Mouse (Mus musculus) forebrain, embryonic 14.5 days (tissue): ENCODE measurements around the gene Pyroxd1. TPM values are rescaled to one million over a fixed set of nuclear protein-coding genes. Genes with fewer than 3 reads are reported as not detected.
"Not testable (repeated sequence)": the region's sequence is repeated elsewhere in the genome, so short reads cannot be mapped to it uniquely, and the experiment has no call there.

Experiments
- ATAC-seq: fragments of 200-750 bp; cut with Nextera tagmentation; 2 replicates; pipeline ENCODE4 v1.8.0; 2017; ENCODE audit warnings: mild to moderate bottlenecking, moderate library complexity
- DNase-seq: peaks from one replicate; pipeline ENCODE4 v3.0.0-alpha.2; 2015; ENCODE audit warnings: low spot score
- H3K27ac ChIP-seq: fragments of 300-500 bp; sonication (generic); 2 replicates; pipeline ENCODE4 v1.5.1; 2014; ENCODE audit warnings: low read depth, mild to moderate bottlenecking, control low read depth, low read length, moderate library complexity
- H3K27me3 ChIP-seq: fragments of 300-500 bp; sonication (generic); replicated peaks from 2 replicates; pipeline ENCODE4 v1.6.1; 2014; ENCODE audit warnings: low read length, control low read depth, mixed read lengths; ENCODE audit not compliant: control insufficient read depth, insufficient read depth
- H3K36me3 ChIP-seq: fragments of 300-500 bp; sonication (generic); 2 replicates; pipeline ENCODE4 v1.6.1; 2014; ENCODE audit warnings: low read length, control low read depth; ENCODE audit not compliant: control insufficient read depth, insufficient read depth
- H3K4me1 ChIP-seq: fragments of 300-500 bp; sonication (generic); 2 replicates; pipeline ENCODE4 v1.6.1; 2014; ENCODE audit warnings: antibody characterized with exemption, low read length, control low read depth; ENCODE audit not compliant: control insufficient read depth, insufficient read depth
- H3K4me2 ChIP-seq: fragments of 300-500 bp; sonication (generic); 2 replicates; pipeline ENCODE4 v1.6.1; 2014; ENCODE audit warnings: mild to moderate bottlenecking, control low read depth, low read length
- H3K4me3 ChIP-seq: fragments of 300-500 bp; sonication (generic); 2 replicates; pipeline ENCODE4 v1.5.1; 2014; ENCODE audit warnings: low read depth, low read length, control low read depth
- H3K9ac ChIP-seq: fragments of 300-500 bp; sonication (generic); 2 replicates; pipeline ENCODE4 v1.6.1; 2014; ENCODE audit warnings: mild to moderate bottlenecking, low read length, control low read depth, moderate library complexity
- H3K9me3 ChIP-seq: fragments of 300-500 bp; sonication (generic); replicated peaks from 2 replicates; pipeline ENCODE4 v1.6.1; 2016; ENCODE audit warnings: low read length, control low read depth, mixed read lengths; ENCODE audit not compliant: control insufficient read depth
- WGBS: fragments of 180-500 bp; shearing (Covaris S2); extraction: QIAGEN DNeasy Blood & Tissue Kit; methylation state at CpG from one replicate; pipeline ENCODE4 v1.1.7; 2014; 5-methylcytosine and 5-hydroxymethylcytosine counted together
- polyA plus RNA-seq: library from polyadenylated mRNA; unstranded; fragments of >200 nt; fragmentation: Nextera tagmentation; extraction: Ambion mirVana; gene quantifications from 2 replicates; pipeline ENCODE4 v1.2.1, GENCODE M21; 2014

Pyroxd1 gene
- polyA plus RNA-seq, 1 experiment from 2014 or later = 22.1 TPM

DNA sequence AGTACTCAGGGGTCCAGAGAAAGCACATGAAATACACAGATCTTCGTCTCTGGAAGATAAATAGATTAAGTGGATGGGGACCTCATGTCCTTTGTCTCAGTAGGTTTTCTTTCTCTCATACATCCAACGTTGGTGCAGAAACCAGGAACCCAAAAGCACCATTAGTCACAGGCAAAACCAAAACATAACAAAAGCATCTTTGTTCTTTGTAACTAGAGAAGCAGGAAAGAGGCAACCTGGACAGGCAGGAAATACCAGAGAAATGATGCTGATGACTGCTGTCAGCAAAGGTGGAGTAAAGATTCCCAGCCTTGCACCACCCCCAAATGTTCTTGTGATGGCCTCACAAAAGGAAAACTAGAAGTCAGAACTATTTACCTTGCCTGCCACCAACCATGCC is 5.9 kb upstream of the Pyroxd1 start:
- DNase-seq = no peak
- Histone ChIP-seq H3K4me1 (no peaks in the 10 kb centered on the region), H3K4me2 (no peak overlapping the region), H3K9me3 (no peaks in the 10 kb centered on the region), H3K36me3 (no peaks in the 10 kb centered on the region), H3K9ac (no peak overlapping the region), H3K27me3 (no peaks in the 10 kb centered on the region), H3K4me3 (no peak overlapping the region), H3K27ac (no peak overlapping the region)
- no peak for ATAC-seq
- WGBS = 51% methylated on average over 2 of the region's 2 CpGs

DNA sequence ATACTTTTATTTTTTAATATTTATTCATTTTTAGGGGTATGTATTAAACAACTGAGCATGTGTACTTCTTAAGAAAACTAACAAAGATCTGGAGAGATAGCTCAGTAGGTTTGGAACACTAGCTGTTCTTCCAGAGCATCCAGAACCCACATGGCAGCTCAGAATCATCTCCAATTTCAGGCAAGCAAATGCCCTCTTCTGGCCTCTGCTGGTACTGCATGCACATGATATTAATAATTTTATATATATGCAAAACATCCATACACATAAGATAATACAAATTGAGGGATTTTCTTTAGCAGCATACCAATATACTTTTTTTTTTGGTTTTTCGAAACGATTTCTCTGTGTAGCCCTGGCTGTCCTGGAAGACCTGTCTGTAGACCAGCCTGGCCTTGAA is 1.9 kb upstream of the Pyroxd1 start:
- Histone ChIP-seq H3K9me3 (no peaks in the 10 kb centered on the region), H3K4me1 (peaks cover 5% of the 10 kb centered on the region; the same call in 1 of the 2 replicates), H3K4me2 (no peak overlapping the region), H3K4me3 (no peak overlapping the region), H3K9ac (no peak overlapping the region), H3K27me3 (no peaks in the 10 kb centered on the region), H3K36me3 (no peaks in the 10 kb centered on the region), H3K27ac (no peak overlapping the region)
- 83% methylated on average over 2 of the region's 2 CpGs for WGBS
- ATAC-seq (no peak), DNase-seq (peak; percentile 60)

DNA sequence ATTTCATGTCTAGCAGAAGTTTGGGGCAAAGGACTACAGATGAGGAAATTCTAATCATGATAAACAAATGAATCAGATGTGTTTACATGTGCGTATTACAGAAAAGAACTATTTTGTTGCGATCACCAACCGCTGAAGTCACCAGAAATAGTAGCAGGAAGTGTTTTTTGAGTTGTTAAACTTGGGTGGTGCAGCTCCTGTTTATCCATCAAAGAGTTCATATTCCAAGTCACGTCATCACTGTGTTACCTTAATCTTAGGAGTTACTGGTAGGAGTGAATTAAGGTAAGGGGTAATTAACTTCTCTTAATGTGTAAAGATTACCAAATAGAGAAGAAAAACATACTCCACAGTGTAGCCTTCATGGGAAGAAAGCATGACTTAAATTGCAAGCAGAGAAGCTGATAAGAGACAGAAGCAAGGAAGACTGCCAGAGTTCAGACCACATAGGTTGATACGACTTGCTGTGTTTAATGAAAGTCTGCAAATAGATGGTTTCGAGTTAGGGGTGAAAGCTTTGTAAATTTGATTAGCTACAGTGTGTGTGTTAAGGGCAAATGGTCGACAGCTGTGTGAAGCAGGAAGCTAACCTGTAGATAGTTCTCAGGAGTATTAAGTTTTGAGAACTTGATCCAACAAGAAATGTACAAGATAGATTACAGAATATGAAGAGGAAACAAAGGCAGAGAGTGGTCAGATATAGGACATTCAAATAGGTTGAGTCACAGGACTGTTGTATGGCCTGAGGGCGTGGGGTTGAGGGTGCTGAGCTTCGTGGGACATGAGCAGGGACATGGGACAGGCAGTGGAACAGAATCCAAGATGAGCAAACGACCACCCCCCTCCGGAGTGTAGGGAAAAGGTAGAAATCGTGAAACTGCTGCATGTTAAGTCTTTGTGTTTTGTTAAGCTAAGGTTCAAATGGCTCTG is 992 bp downstream of the Pyroxd1 start:
- Histone ChIP-seq H3K36me3 (peaks cover 19% of the 10 kb centered on the region), H3K4me2 (peak overlapping the region; percentile 51), H3K4me3 (peak overlapping the region; percentile 69), H3K27me3 (no peaks in the 10 kb centered on the region), H3K4me1 (peaks cover 5% of the 10 kb centered on the region; the same call in 1 of the 2 replicates), H3K27ac (no peak overlapping the region), H3K9me3 (no peaks in the 10 kb centered on the region), H3K9ac (peak overlapping the region; percentile 65)
- DNase-seq (no peak), ATAC-seq (no peak)
- WGBS = 64% methylated on average over 12 of the region's 12 CpGs

DNA sequence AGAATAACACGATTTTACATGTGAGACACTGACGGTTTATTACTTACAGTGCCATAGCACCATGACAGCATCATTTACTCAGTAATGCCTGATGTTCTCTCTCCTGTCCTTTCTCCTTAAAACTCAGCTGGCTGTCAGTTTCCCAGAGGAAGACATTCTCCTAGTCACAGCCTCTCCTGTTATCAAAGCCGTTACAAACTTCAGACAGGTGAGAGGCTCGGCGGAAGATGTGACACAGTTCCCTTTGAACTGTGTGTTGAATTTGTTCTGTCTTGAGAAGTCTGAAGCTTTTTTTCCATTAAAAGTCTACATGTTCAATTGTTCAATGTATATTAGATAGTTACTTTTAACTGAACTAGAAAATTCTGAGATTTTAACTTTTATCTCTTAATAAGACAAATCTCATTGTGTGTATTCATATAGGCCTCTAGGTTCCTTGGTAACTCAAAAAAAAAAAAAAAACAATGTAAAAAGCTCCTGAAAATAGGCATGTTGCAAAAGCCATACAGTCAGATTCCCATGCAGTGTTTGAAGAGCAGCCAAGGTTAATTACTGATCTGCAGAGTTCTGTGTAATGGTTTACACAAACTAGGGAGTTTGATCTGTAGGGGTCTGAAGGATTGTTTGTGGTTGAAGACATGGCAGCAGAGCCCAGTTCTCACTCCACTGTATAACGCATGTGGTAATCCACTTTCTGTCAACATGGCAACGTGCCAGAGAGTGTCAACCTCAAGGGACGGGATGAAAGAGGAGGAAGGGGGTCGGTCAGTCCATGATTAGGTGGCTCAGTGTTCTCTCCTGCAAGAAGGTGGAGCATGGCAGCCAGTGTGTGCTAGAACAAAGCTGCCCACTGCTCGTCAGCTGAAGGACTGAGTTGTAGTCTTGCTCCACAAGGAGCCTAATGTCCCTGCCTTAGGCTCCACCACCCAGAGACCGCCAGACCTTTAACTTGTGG is 2.3 kb downstream of the Pyroxd1 start:
- Histone ChIP-seq H3K9ac (no peak overlapping the region), H3K27ac (no peak overlapping the region), H3K27me3 (no peaks in the 10 kb centered on the region), H3K4me2 (no peak overlapping the region), H3K36me3 (peaks cover 30% of the 10 kb centered on the region), H3K9me3 (no peaks in the 10 kb centered on the region), H3K4me3 (no peak overlapping the region), H3K4me1 (peaks cover 5% of the 10 kb centered on the region; the same call in 1 of the 2 replicates)
- ATAC-seq (no peak), DNase-seq (peak; percentile 14)
- 75% methylated on average over 11 of the region's 11 CpGs for WGBS

DNA sequence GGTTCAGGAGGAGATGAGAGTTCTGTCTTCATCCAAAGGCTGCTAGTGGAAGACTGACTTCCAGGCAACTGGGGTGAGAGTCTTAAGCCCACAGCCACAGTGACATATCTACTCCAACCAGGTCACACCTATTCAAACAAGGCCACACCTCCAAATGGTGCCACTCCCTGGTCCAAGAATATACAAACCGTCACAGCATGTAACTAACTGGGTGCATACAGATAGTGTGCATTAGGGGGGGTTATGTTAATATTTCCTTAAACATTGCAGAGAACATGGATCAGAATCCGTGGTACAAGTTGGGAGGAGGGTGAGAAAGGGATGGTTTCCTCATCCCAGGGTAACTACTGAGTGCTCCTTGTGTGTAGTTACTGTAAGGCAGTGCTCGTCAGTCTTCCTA is 6.6 kb downstream of the Pyroxd1 start:
- H3K9ac ChIP-seq, H3K9me3 ChIP-seq, H3K27me3 ChIP-seq, H3K4me3 ChIP-seq, H3K4me2 ChIP-seq, H3K4me1 ChIP-seq, H3K27ac ChIP-seq, ATAC-seq, DNase-seq: not testable (repeated sequence)
- peaks cover 64% of the 10 kb centered on the region for H3K36me3 ChIP-seq
- WGBS = 88% methylated on average over 3 of the region's 3 CpGs

DNA sequence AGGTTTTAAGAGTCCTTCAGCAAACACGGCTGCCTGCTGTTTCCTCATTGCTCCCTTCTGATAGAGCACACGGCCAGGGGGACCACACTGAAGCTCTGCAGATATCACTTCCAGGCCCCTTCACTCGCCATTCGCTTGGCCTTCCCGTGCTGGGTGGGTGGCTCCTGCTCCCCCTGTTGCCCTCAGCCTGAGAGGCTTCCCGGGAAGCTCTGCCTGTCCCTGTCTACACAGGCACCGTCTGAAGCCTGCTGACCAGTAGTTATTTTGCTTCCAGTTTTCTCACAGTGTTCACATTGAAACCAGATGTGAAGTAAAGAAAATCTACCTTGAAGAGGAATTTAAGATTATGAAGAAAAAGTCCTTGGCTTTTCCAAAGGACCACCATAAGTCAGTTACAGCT is 11.7 kb downstream of the Pyroxd1 start:
- no peak for DNase-seq
- WGBS = 83% methylated on average over 7 of the region's 7 CpGs

DNA sequence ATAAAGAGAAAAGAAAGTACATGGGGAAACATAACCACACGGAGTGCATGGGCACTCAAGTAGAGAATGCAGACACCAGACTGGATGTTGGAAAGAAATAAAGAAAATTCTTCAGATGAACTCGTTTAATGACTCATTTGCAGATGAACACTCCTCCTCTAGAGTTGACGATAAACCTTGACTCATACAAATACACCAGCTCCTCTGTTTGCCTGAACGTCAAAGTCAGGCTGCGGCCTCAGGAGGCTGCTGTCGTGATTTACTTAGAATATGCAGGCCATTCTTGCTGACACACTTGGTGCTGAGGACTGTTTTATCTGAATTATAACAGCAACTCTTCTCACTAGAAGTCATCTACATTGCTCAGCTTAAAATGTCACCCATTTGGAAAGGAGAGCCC is 16.6 kb downstream of the Pyroxd1 start:
- Histone ChIP-seq H3K4me3 (no peak overlapping the region), H3K4me2 (no peak overlapping the region), H3K9ac (no peak overlapping the region), H3K27ac (no peak overlapping the region), H3K9me3 (no peaks in the 10 kb centered on the region), H3K4me1 (no peaks in the 10 kb centered on the region), H3K27me3 (no peaks in the 10 kb centered on the region), H3K36me3 (peaks cover 78% of the 10 kb centered on the region)
- WGBS = 94% methylated on average over 6 of the region's 6 CpGs
- DNase-seq (no peak), ATAC-seq (no peak)

More for the DNA sequence above, 11.7 kb downstream of the Pyroxd1 start:
- no peaks in the 10 kb centered on the region for H3K27me3 ChIP-seq
- no peak overlapping the region for H3K9ac ChIP-seq
- ATAC-seq = no peak
- H3K4me2 ChIP-seq = no peak overlapping the region
- H3K9me3 ChIP-seq = no peaks in the 10 kb centered on the region
- no peak overlapping the region for H3K27ac ChIP-seq
- no peaks in the 10 kb centered on the region for H3K4me1 ChIP-seq
- H3K36me3 ChIP-seq = peaks cover 84% of the 10 kb centered on the region
- no peak overlapping the region for H3K4me3 ChIP-seq

DNA sequence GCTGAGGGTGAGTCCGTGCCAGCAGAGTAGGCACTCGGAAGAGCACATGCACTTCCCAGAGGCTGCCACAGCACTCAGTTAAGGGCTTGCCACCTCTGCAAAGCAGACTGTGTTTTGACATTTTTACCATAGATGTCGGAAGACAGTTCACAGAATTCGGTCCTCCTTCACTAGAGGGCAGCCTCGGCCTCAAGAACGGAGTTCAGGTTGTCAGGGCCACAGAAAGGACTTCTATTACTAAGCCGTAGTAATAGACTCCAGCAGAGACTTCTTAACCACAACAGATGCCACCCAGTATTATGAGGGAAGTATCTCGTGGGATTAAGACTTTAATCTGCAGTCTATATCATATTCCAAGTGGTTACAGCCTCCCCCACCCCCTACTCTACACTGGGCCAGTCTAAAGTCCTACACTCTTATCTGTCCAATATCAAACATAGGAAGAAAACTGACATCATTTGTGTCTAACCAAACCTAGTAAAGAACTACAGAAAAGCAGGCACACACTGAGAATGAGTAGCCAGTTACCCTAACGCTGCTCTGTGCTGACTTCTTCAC is 17.6 kb downstream of the Pyroxd1 start:
- Histone ChIP-seq H3K9me3 (no peaks in the 10 kb centered on the region), H3K27ac (no peak overlapping the region), H3K36me3 (peaks cover 81% of the 10 kb centered on the region), H3K9ac (no peak overlapping the region), H3K4me2 (no peak overlapping the region), H3K27me3 (no peaks in the 10 kb centered on the region), H3K4me3 (no peak overlapping the region), H3K4me1 (no peaks in the 10 kb centered on the region)
- DNase-seq (peak; percentile 17), ATAC-seq (no peak)
- 67% methylated on average over 9 of the region's 9 CpGs for WGBS
